Mouse (Mus musculus): Measurements from ENCODE around the gene Ttc41.

DNA sequence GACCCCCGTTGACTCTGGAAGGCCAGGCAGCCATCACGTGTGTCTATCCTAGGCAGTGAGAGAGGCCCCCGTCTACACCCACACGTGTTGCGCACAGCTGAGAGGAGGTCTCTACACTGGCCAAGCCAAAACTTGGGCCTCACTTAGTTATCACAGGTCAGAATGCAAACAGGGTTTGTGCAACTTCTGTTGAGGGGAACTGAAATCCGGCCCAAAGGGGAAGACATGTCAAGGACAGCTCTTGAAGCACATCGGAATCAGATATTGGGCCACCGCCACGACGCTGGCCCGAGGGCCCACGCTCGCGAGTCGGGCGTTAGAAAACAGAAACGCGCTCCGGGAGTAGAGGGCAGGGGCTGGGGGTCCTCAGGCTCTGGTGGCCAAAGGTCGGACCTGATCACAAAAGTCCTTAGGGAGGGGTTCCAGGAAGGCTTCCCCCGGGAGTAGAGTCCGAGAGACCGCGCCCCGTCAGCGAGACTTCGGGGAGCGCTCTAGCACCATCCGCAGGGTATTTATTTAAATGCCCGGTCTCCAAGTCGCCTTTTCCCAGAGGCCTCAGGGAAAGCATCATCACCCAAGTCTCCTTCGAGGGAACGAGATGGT, 921 bp upstream of the Ttc41 start:
- no peak for TF ChIP-seq CTCF (IDR thresholded peaks at IDR 0.05; ENCODE audit: low read depth, low read length)
- no peak for TF ChIP-seq EP300 (IDR thresholded peaks at IDR 0.05; ENCODE audit: insufficient read depth, low read depth, low read length)
- no peak for TF ChIP-seq POLR2A (IDR thresholded peaks at IDR 0.05; ENCODE audit: insufficient read depth, low read length)

All from ES-Bruce4 (cell line).